10 mouse cellular contexts compared by ENCODE assay signal in genomic region chr16:18351313-18352055, GRCm38 (mm10). TPM values are rescaled to one million over a fixed set of nuclear protein-coding genes. Genes with fewer than 3 reads are reported as not detected.
DNase-seq lines count a peak whose midpoint lies in the region; ATAC-seq lines count a peak whose summit lies in the region.
"Had no signal": no experiment of that assay in that cellular context is flagged by ENCODE, and none has a peak within 500 bp of the region (broad histone marks: within the 10 kb centered on the region; RNA-seq: fewer than 3 reads in every experiment).

No protein-coding gene starts in this region.

- no peak overlapping the region for H3K27ac ChIP-seq in forebrain, embryonic 14.5 days (ENCODE audit: low read depth, low read length)
- H3K27ac ChIP-seq in forebrain, embryonic 15.5 days (replicated peaks): no peak overlapping the region
- no peak overlapping the region for H3K27ac ChIP-seq in midbrain, embryonic 10.5 days (replicated peaks)
- H3K27ac ChIP-seq in midbrain, embryonic 16.5 days (ENCODE audit: low read length): no peak overlapping the region
- H3K27ac ChIP-seq: limb, embryonic 15.5 days had no signal

- H3K9me3 ChIP-seq in forebrain, embryonic 14.5 days (replicated peaks; ENCODE audit: control insufficient read depth, low read length): no peaks in the 10 kb centered on the region
- no peaks in the 10 kb centered on the region for H3K9me3 ChIP-seq in forebrain, embryonic 15.5 days
- no peaks in the 10 kb centered on the region for H3K9me3 ChIP-seq in midbrain, embryonic 10.5 days (replicated peaks)
- no peaks in the 10 kb centered on the region for H3K9me3 ChIP-seq in midbrain, embryonic 16.5 days (replicated peaks; ENCODE audit: control insufficient read depth, low read length, poor library complexity, severe bottlenecking)
- H3K9me3 ChIP-seq: limb, embryonic 15.5 days had no signal

- no peak overlapping the region for H3K4me3 ChIP-seq in forebrain, embryonic 14.5 days (ENCODE audit: low read depth, low read length)
- H3K4me3 ChIP-seq in forebrain, embryonic 15.5 days: no peak overlapping the region
- no peak overlapping the region for H3K4me3 ChIP-seq in midbrain, embryonic 10.5 days
- H3K4me3 ChIP-seq in midbrain, embryonic 16.5 days (ENCODE audit: low read depth, low read length): no peak overlapping the region
- H3K4me3 ChIP-seq: limb, embryonic 15.5 days had no signal

- 48% methylated on average over 5 of the region's 5 CpGs for whole genome bisulfite sequencing in forebrain, embryonic 14.5 days
- 53% methylated on average over 5 of the region's 5 CpGs for WGBS in forebrain, embryonic 15.5 days
- WGBS in midbrain, embryonic 10.5 days: 68% methylated on average over 5 of the region's 5 CpGs
- 53% methylated on average over 5 of the region's 5 CpGs for WGBS in midbrain, embryonic 16.5 days

- no peak overlapping the region for H3K9ac ChIP-seq in forebrain, embryonic 14.5 days (ENCODE audit: low read length)
- H3K9ac ChIP-seq in forebrain, embryonic 15.5 days (replicated peaks): no peak overlapping the region
- no peak overlapping the region; the same call in 1 of the 2 replicates for H3K9ac ChIP-seq in midbrain, embryonic 16.5 days (ENCODE audit: low read depth, low read length)
- H3K9ac ChIP-seq: limb, embryonic 15.5 days had no signal

- no peak for ATAC-seq in forebrain, embryonic 14.5 days
- ATAC-seq in forebrain, embryonic 15.5 days (replicated peaks): no peak
- no peak for ATAC-seq in midbrain, embryonic 16.5 days
- ATAC-seq in granulocyte monocyte progenitor cell, adult 5-6 weeks (replicated peaks; ENCODE audit: poor library complexity, severe bottlenecking): peak; percentile 35
- peak; percentile 62 for ATAC-seq in megakaryocyte progenitor cell, adult 5-6 weeks (replicated peaks; ENCODE audit: poor library complexity)
- ATAC-seq: Patski had no signal

- H3K27me3 ChIP-seq in forebrain, embryonic 14.5 days (replicated peaks; ENCODE audit: control insufficient read depth, insufficient read depth, low read length): no peaks in the 10 kb centered on the region
- no peaks in the 10 kb centered on the region for H3K27me3 ChIP-seq in forebrain, embryonic 15.5 days
- peaks cover 43% of the 10 kb centered on the region for H3K27me3 ChIP-seq in midbrain, embryonic 10.5 days (ENCODE audit: low read depth, poor library complexity, severe bottlenecking)
- no peaks in the 10 kb centered on the region for H3K27me3 ChIP-seq in midbrain, embryonic 16.5 days (ENCODE audit: control insufficient read depth, insufficient read depth, low read depth, low read length)
- H3K27me3 ChIP-seq: Patski had no signal

- H3K36me3 ChIP-seq in forebrain, embryonic 14.5 days (ENCODE audit: control insufficient read depth, insufficient read depth, low read length): peaks cover 5% of the 10 kb centered on the region; the same call in 1 of the 2 replicates
- peaks cover 3% of the 10 kb centered on the region; the same call in 1 of the 2 replicates for H3K36me3 ChIP-seq in forebrain, embryonic 15.5 days
- peaks cover 13% of the 10 kb centered on the region for H3K36me3 ChIP-seq in midbrain, embryonic 10.5 days
- no peaks in the 10 kb centered on the region for H3K36me3 ChIP-seq in midbrain, embryonic 16.5 days (ENCODE audit: control insufficient read depth, insufficient read depth, low read length)
- H3K36me3 ChIP-seq: limb, embryonic 15.5 days had no signal

- H3K4me2 ChIP-seq in forebrain, embryonic 14.5 days (ENCODE audit: low read length): no peak overlapping the region
- no peak overlapping the region for H3K4me2 ChIP-seq in forebrain, embryonic 15.5 days (replicated peaks)
- H3K4me2 ChIP-seq in midbrain, embryonic 16.5 days (ENCODE audit: low read length): no peak overlapping the region
- H3K4me2 ChIP-seq: limb, embryonic 15.5 days had no signal

- H3K4me1 ChIP-seq in forebrain, embryonic 14.5 days (ENCODE audit: control insufficient read depth, insufficient read depth, low read length): peaks cover 14% of the 10 kb centered on the region
- peaks cover 25% of the 10 kb centered on the region for H3K4me1 ChIP-seq in forebrain, embryonic 15.5 days
- peaks cover 37% of the 10 kb centered on the region for H3K4me1 ChIP-seq in midbrain, embryonic 10.5 days
- H3K4me1 ChIP-seq in midbrain, embryonic 16.5 days (ENCODE audit: control insufficient read depth, insufficient read depth, low read length): peaks cover 21% of the 10 kb centered on the region

- peak; percentile 47 for DNase-seq in forebrain, embryonic 14.5 days (ENCODE audit: low spot score)
- DNase-seq in midbrain, embryonic 10.5 days (ENCODE audit: low spot score): peak; percentile 45
- peak; percentile 61 to 70 for DNase-seq in adrenal gland, postnatal 36 days
- no peak for DNase-seq in urinary bladder, postnatal 10 days (ENCODE audit: low spot score)

RNA-seq across cellular contexts. Expression of gene Arvcf, which starts 3.5 kb away (rescaled TPM):
- polyA plus RNA-seq in forebrain, embryonic 14.5 days (2014; fragmentation: Nextera tagmentation; extraction: Ambion mirVana): 46.8 and 47.8 TPM in 2 replicates
- 63.3 and 72.0 TPM in 2 replicates for polyA plus RNA-seq in forebrain, embryonic 15.5 days (2015; fragmentation: Nextera tagmentation; extraction: Ambion mirVana)
- polyA plus RNA-seq in midbrain, embryonic 10.5 days (2016; fragmentation: Nextera tagmentation; extraction: Ambion mirVana): 110 and 133 TPM in 2 replicates
- polyA plus RNA-seq in midbrain, embryonic 16.5 days (2015; fragmentation: Nextera tagmentation; extraction: Ambion mirVana): 77.1 and 80.2 TPM in 2 replicates
- total RNA-seq in adrenal gland, postnatal 36 days (2021): 10 to 100 TPM; 36.4 to 41.2 TPM
- 1.8 and 1.9 TPM in 2 replicates for total RNA-seq in granulocyte monocyte progenitor cell, adult 5-6 weeks (2014; fragmentation: Nextera tagmentation)
- 0.21 and 2.8 TPM in 2 replicates for total RNA-seq in granulocyte monocyte progenitor cell, adult 5-6 weeks (2017)
- 0.20 and 1.2 TPM in 2 replicates for total RNA-seq in megakaryocyte progenitor cell, adult 5-6 weeks (2015)
- total RNA-seq in megakaryocyte progenitor cell, adult 5-6 weeks (2017): 0.83 and 7.9 TPM in 2 replicates

RNA-seq across cellular contexts. Expression of gene Tango2, which starts 3.6 kb away (rescaled TPM):
- 78.7 and 81.3 TPM in 2 replicates for polyA plus RNA-seq in forebrain, embryonic 14.5 days (2014; fragmentation: Nextera tagmentation; extraction: Ambion mirVana)
- 76.5 and 78.1 TPM in 2 replicates for polyA plus RNA-seq in forebrain, embryonic 15.5 days (2015; fragmentation: Nextera tagmentation; extraction: Ambion mirVana)
- 40.1 and 45.2 TPM in 2 replicates for polyA plus RNA-seq in midbrain, embryonic 10.5 days (2016; fragmentation: Nextera tagmentation; extraction: Ambion mirVana)
- polyA plus RNA-seq in midbrain, embryonic 16.5 days (2015; fragmentation: Nextera tagmentation; extraction: Ambion mirVana): 78.7 and 82.5 TPM in 2 replicates
- 10 to 100 TPM; 31.9 to 43.7 TPM for total RNA-seq in adrenal gland, postnatal 36 days (2021)
- total RNA-seq in granulocyte monocyte progenitor cell, adult 5-6 weeks (2014; fragmentation: Nextera tagmentation): 20.3 and 30.5 TPM in 2 replicates
- 5.4 and 8.8 TPM in 2 replicates for total RNA-seq in granulocyte monocyte progenitor cell, adult 5-6 weeks (2017)
- total RNA-seq in megakaryocyte progenitor cell, adult 5-6 weeks (2015): 20.5 and 21.7 TPM in 2 replicates
- 7.6 and 8.6 TPM in 2 replicates for total RNA-seq in megakaryocyte progenitor cell, adult 5-6 weeks (2017)

Comparison
In these comparisons a context has a peak if more than half of its experiments do, and no peak if none do; other contexts are left out.
1. ATAC-seq: peak in granulocyte monocyte progenitor cell, adult 5-6 weeks (single experiment) and megakaryocyte progenitor cell, adult 5-6 weeks (single experiment); none in forebrain, embryonic 14.5 days (single experiment), forebrain, embryonic 15.5 days (single experiment) and midbrain, embryonic 16.5 days (single experiment).